Mouse (Mus musculus): ENCODE results near the gene Mphosph9.

DNA sequence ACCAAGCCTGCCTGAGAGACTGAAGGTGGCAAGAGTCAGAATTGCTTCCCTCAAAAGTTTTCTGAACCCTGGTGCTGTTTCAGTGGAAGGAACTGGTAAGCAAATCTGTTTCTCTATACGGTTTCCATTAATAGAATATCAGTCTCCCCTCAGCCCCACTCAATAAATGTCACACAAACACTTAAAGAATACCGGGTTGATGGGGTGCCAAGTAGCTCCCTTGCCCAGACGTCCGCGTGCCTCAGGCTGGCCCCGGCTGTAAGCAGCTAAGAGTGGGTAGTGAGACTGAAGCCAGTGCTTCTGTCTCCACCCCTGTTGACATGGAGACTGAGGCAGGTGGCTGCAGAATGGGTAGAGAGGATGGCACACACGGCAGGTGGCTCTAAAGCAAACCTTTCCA, 108.8 kb downstream of the Mphosph9 start:
- TF ChIP-seq CTCF (IDR thresholded peaks at IDR 0.05; ENCODE audit: low read depth) (no peak), EP300 (optimal IDR thresholded peaks at IDR 0.05) (no peak)
